Mouse (Mus musculus): ENCODE results near the gene Gm21992. TPM values are rescaled to one million over a fixed set of nuclear protein-coding genes. Genes with fewer than 3 reads are reported as not detected.

The Gm21992 gene
- total and polyA plus RNA-seq, 3 experiments: 10.8 to 21.9 TPM; not detected in 1

GRCm38 (mm10) chr19:4720112-4720511, 91.3 kb downstream of the Gm21992 start:
- Histone ChIP-seq H3K36me3 (ENCODE audit: control insufficient read depth in 1 of 2, insufficient read depth in 2 of 2, low read length in 2 of 2) (peaks cover 0 to 3% of the 10 kb centered on the region in 2 experiments; a peak in 2 of 4 replicates), H3K9ac (ENCODE audit: control insufficient read depth, low read depth, low read length, poor library complexity, severe bottlenecking) (no peak overlapping the region), H3K79me2 (ENCODE audit: control insufficient read depth, insufficient read depth, low read length, poor library complexity) (no peaks in the 10 kb centered on the region), H3K4me3 (ENCODE audit: control insufficient read depth in 1 of 2, insufficient read depth in 1 of 2, low read depth in 2 of 2, low read length in 2 of 2) (no peak overlapping the region), H3K4me1 (ENCODE audit: control insufficient read depth in 1 of 2, insufficient read depth in 2 of 2, low read length in 2 of 2) (peaks cover 0 to 13% of the 10 kb centered on the region in 2 experiments; a peak in 2 of 4 replicates), H3K27ac (ENCODE audit: control insufficient read depth, low read depth, low read length) (no peak overlapping the region), H3K9me3 (replicated peaks; ENCODE audit: insufficient read depth, low read length) (no peaks in the 10 kb centered on the region), H3K27me3 (ENCODE audit: control insufficient read depth in 1 of 2, insufficient read depth in 2 of 2, low read length in 2 of 2) (no peaks in the 10 kb centered on the region)
- TF ChIP-seq BHLHE40 (IDR thresholded peaks at IDR 0.05; ENCODE audit: borderline replicate concordance, low read depth, low read length) (no peak), KAT2A (conservative IDR thresholded peaks at IDR 0.05; ENCODE audit: low read depth, low read length) (no peak), HCFC1 (IDR thresholded peaks at IDR 0.05; ENCODE audit: low read depth, low read length) (no peak), POLR2A (IDR thresholded peaks at IDR 0.05; ENCODE audit: control insufficient read depth in 1 of 2, insufficient read depth in 1 of 2, low read depth in 1 of 2, low read length in 2 of 2, poor library complexity in 1 of 2) (no peak), POLR2AphosphoS2 (IDR thresholded peaks at IDR 0.05; ENCODE audit: low read length) (no peak), MYB (IDR thresholded peaks at IDR 0.05; ENCODE audit: low read depth, low read length) (no peak), MXI1 (IDR thresholded peaks at IDR 0.05; ENCODE audit: low read depth, low read length) (no peak), SIN3A (IDR thresholded peaks at IDR 0.05; ENCODE audit: low read length) (no peak), MAX (IDR thresholded peaks at IDR 0.05; ENCODE audit: low read length) (no peak), USF1 (IDR thresholded peaks at IDR 0.05; ENCODE audit: low read depth, low read length) (no peak), CTCF (IDR thresholded peaks at IDR 0.05 in 2 of 3, conservative IDR thresholded peaks at IDR 0.05 in 1 of 3; ENCODE audit: control insufficient read depth in 1 of 3, insufficient read depth in 1 of 3, low read depth in 2 of 3, low read length in 3 of 3, poor library complexity in 1 of 3, severe bottlenecking in 1 of 3) (no peak), MYC (IDR thresholded peaks at IDR 0.05; ENCODE audit: low read depth, low read length) (no peak), TBP (IDR thresholded peaks at IDR 0.05; ENCODE audit: low read depth, low read length) (no peak), TAL1 (IDR thresholded peaks at IDR 0.05; ENCODE audit: low read length) (no peak), RCOR1 (IDR thresholded peaks at IDR 0.05; ENCODE audit: low read depth, low read length) (no peak), E2F4 (IDR thresholded peaks at IDR 0.05; ENCODE audit: borderline replicate concordance, low read depth, low read length) (no peak), UBTF (IDR thresholded peaks at IDR 0.05; ENCODE audit: borderline replicate concordance, insufficient read depth, low read depth, low read length) (no peak), JUND (IDR thresholded peaks at IDR 0.05; ENCODE audit: low read depth, low read length) (no peak), EP300 (IDR thresholded peaks at IDR 0.05; ENCODE audit: low read depth in 1 of 2, low read length in 2 of 2) (no peak), ZMIZ1 (IDR thresholded peaks at IDR 0.05; ENCODE audit: low read depth, low read length) (no peak)
- no peak for DNase-seq (ENCODE audit: low read depth, low spot score)

- H3K4me1 ChIP-seq (ENCODE audit: control insufficient read depth in 1 of 2, insufficient read depth in 2 of 2, low read length in 2 of 2): peaks cover 0 to 13% of the 10 kb centered on the region in 2 experiments; a peak in 2 of 4 replicates
- no peaks in the 10 kb centered on the region for H3K27me3 ChIP-seq (ENCODE audit: control insufficient read depth in 1 of 2, insufficient read depth in 2 of 2, low read length in 2 of 2)
- DNase-seq (ENCODE audit: low read depth, low spot score): no peak
- no peak overlapping the region for H3K4me3 ChIP-seq (ENCODE audit: control insufficient read depth in 1 of 2, insufficient read depth in 1 of 2, low read depth in 2 of 2, low read length in 2 of 2)
- H3K9ac ChIP-seq (ENCODE audit: control insufficient read depth, low read depth, low read length, poor library complexity, severe bottlenecking): no peak overlapping the region
- TF ChIP-seq USF1 (IDR thresholded peaks at IDR 0.05; ENCODE audit: low read depth, low read length) (no peak), ZNF384 (IDR thresholded peaks at IDR 0.05; ENCODE audit: low read depth, low read length) (no peak), RAD21 (IDR thresholded peaks at IDR 0.05; ENCODE audit: low read depth, low read length) (no peak), TCF12 (IDR thresholded peaks at IDR 0.05; ENCODE audit: low read depth, low read length) (no peak), NRF1 (IDR thresholded peaks at IDR 0.05; ENCODE audit: insufficient read depth, low read depth, low read length, poor library complexity, severe bottlenecking) (no peak), GATA1 (IDR thresholded peaks at IDR 0.05; ENCODE audit: low read depth, low read length) (no peak), POLR2A (IDR thresholded peaks at IDR 0.05; ENCODE audit: control insufficient read depth in 1 of 2, insufficient read depth in 1 of 2, low read depth in 1 of 2, low read length in 2 of 2, poor library complexity in 1 of 2) (no peak), CTCF (IDR thresholded peaks at IDR 0.05 in 2 of 3, conservative IDR thresholded peaks at IDR 0.05 in 1 of 3; ENCODE audit: control insufficient read depth in 1 of 3, insufficient read depth in 1 of 3, low read depth in 2 of 3, low read length in 3 of 3, poor library complexity in 1 of 3, severe bottlenecking in 1 of 3) (no peak), MYB (IDR thresholded peaks at IDR 0.05; ENCODE audit: low read depth, low read length) (no peak), ZKSCAN1 (IDR thresholded peaks at IDR 0.05; ENCODE audit: low read depth, low read length) (no peak), MAZ (IDR thresholded peaks at IDR 0.05; ENCODE audit: low read depth, low read length) (no peak), MXI1 (IDR thresholded peaks at IDR 0.05; ENCODE audit: low read depth, low read length) (no peak), POLR2AphosphoS2 (IDR thresholded peaks at IDR 0.05; ENCODE audit: low read length) (no peak), RCOR1 (IDR thresholded peaks at IDR 0.05; ENCODE audit: low read depth, low read length) (no peak), POLR2AphosphoS5 (IDR thresholded peaks at IDR 0.05; ENCODE audit: borderline replicate concordance, low read depth, low read length) (no peak), GABPA (IDR thresholded peaks at IDR 0.05; ENCODE audit: low read depth, low read length) (no peak), TAL1 (IDR thresholded peaks at IDR 0.05; ENCODE audit: low read length) (no peak), EP300 (IDR thresholded peaks at IDR 0.05; ENCODE audit: low read depth in 1 of 2, low read length in 2 of 2) (no peak)
- peaks cover 0 to 3% of the 10 kb centered on the region in 2 experiments; a peak in 2 of 4 replicates for H3K36me3 ChIP-seq (ENCODE audit: control insufficient read depth in 1 of 2, insufficient read depth in 2 of 2, low read length in 2 of 2)
- no peaks in the 10 kb centered on the region for H3K9me3 ChIP-seq (replicated peaks; ENCODE audit: insufficient read depth, low read length)
- no peaks in the 10 kb centered on the region for H3K79me2 ChIP-seq (ENCODE audit: control insufficient read depth, insufficient read depth, low read length, poor library complexity)
- H3K27ac ChIP-seq (ENCODE audit: control insufficient read depth, low read depth, low read length): no peak overlapping the region
Observed at GRCm38 (mm10) chr19:4719351-4719764, 92.1 kb downstream of the Gm21992 start.
